Mouse (Mus musculus) midbrain, embryonic 11.5 days (tissue): ENCODE measurements around the gene Gm28035. TPM values are rescaled to one million over a fixed set of nuclear protein-coding genes. Genes with fewer than 3 reads are reported as not detected.

Experiments used
- ATAC-seq: fragments of 200-750 bp; cut with Nextera tagmentation; 2 replicates; pipeline ENCODE4 v1.8.0; 2017; ENCODE audit warnings: moderate TSS enrichment, moderate library complexity; ENCODE audit not compliant: low FRiP score
- DNase-seq: peaks from one replicate; pipeline ENCODE4 v3.0.0; 2015; ENCODE audit warnings: low spot score; ENCODE audit errors: missing footprints
- H3K27ac ChIP-seq: fragments of 300-500 bp; sonication (generic); 2 replicates; pipeline ENCODE4 v1.5.1; 2014; ENCODE audit warnings: low read depth, low read length
- H3K27me3 ChIP-seq: fragments of 300-500 bp; sonication (generic); 2 replicates; pipeline ENCODE4 v1.6.1; 2014; ENCODE audit warnings: mild to moderate bottlenecking, low read length, moderate library complexity, mixed read lengths; ENCODE audit not compliant: control insufficient read depth, insufficient read depth
- H3K36me3 ChIP-seq: fragments of 300-500 bp; sonication (generic); 2 replicates; pipeline ENCODE4 v1.6.1; 2014; ENCODE audit warnings: mild to moderate bottlenecking, low read length, moderate library complexity, mixed read lengths; ENCODE audit not compliant: control insufficient read depth, insufficient read depth
- H3K4me1 ChIP-seq: fragments of 300-500 bp; sonication (generic); 2 replicates; pipeline ENCODE4 v1.6.1; 2014; ENCODE audit warnings: low read length; ENCODE audit not compliant: control insufficient read depth, insufficient read depth
- H3K4me2 ChIP-seq: fragments of 300-500 bp; sonication (generic); 2 replicates; pipeline ENCODE4 v1.6.1; 2014; ENCODE audit warnings: mild to moderate bottlenecking, moderate library complexity
- H3K4me3 ChIP-seq: fragments of 300-500 bp; sonication (generic); 2 replicates; pipeline ENCODE4 v1.5.1; 2014; ENCODE audit warnings: low read depth, low read length
- H3K9ac ChIP-seq: fragments of 300-500 bp; sonication (generic); 2 replicates; pipeline ENCODE4 v1.6.1; 2014; ENCODE audit warnings: low read length
- H3K9me3 ChIP-seq: fragments of 300-500 bp; sonication (generic); 2 replicates; pipeline ENCODE4 v1.6.1; 2016; ENCODE audit warnings: low read length; ENCODE audit not compliant: control insufficient read depth
- WGBS: fragments of 180-500 bp; shearing (Covaris S2); extraction: QIAGEN DNeasy Blood & Tissue Kit; methylation state at CpG from one replicate; pipeline ENCODE4 v1.1.7; 2014; 5-methylcytosine and 5-hydroxymethylcytosine counted together
- polyA plus RNA-seq: library from polyadenylated mRNA; unstranded; fragments of >200 nt; fragmentation: Nextera tagmentation; extraction: Ambion mirVana; gene quantifications from 2 replicates; pipeline ENCODE4 v1.2.1, GENCODE M21; 2014

The Gm28035 gene
- polyA plus RNA-seq, 1 experiment from 2014 or later, result 0.05 TPM

- H3K4me2 ChIP-seq, result peak overlapping the region; percentile 67
- no peaks in the 10 kb centered on the region for H3K27me3 ChIP-seq
- 6% methylated on average over 18 of the region's 18 CpGs for WGBS
- peak overlapping the region; percentile 58 for H3K4me3 ChIP-seq
- peak overlapping the region; percentile 52; the same call in 1 of the 2 replicates for H3K27ac ChIP-seq
- peak overlapping the region; percentile 81 for H3K9ac ChIP-seq
- ATAC-seq, result peak; percentile 14
- DNase-seq, result peak; percentile 90
- H3K36me3 ChIP-seq, result peaks cover 9% of the 10 kb centered on the region; the same call in 1 of the 2 replicates
- peaks cover 15% of the 10 kb centered on the region for H3K4me1 ChIP-seq
- H3K9me3 ChIP-seq, result no peaks in the 10 kb centered on the region
These were observed 3.8 kb upstream of the Gm28035 start for GRCm38 (mm10) chr2:30236426-30237198.

- peak; percentile 97 for ATAC-seq
- WGBS, result under 1% methylated on average over 56 of the region's 67 CpGs
- H3K4me3 ChIP-seq, result peak within 1 kb of the TSS; percentile 58
These were observed 3.0 kb upstream of the Gm28035 start, which contains the start of gene Lrrc8a for GRCm38 (mm10) chr2:30237199-30237880. Gene Lrrc8a (plus strand): TSS chr2:30237715.

GRCm38 (mm10) chr2:30237881-30238280 lies 2.5 kb upstream of the Gm28035 start:
- no peaks in the 10 kb centered on the region for H3K27me3 ChIP-seq
- H3K4me1 ChIP-seq, result peaks cover 15% of the 10 kb centered on the region
- H3K9me3 ChIP-seq, result no peaks in the 10 kb centered on the region
- 2% methylated on average over 19 of the region's 42 CpGs for WGBS
- H3K9ac ChIP-seq, result peak overlapping the region; percentile 77
- DNase-seq (no peak), ATAC-seq (peak; percentile 92)
- peak overlapping the region; percentile 68 for H3K27ac ChIP-seq
- H3K4me2 ChIP-seq, result peak overlapping the region; percentile 72
- peaks cover 9% of the 10 kb centered on the region; the same call in 1 of the 2 replicates for H3K36me3 ChIP-seq
- peak overlapping the region; percentile 58 for H3K4me3 ChIP-seq

More at GRCm38 (mm10) chr2:30237199-30237880, 3.0 kb upstream of the Gm28035 start, which contains the start of gene Lrrc8a:
- peak; percentile 100 for DNase-seq
- Histone ChIP-seq H3K9me3 (no peaks in the 10 kb centered on the region), H3K4me1 (peaks cover 15% of the 10 kb centered on the region), H3K27ac (peak within 1 kb of the TSS; percentile 68), H3K9ac (peak within 1 kb of the TSS; percentile 81), H3K27me3 (no peaks in the 10 kb centered on the region), H3K36me3 (peaks cover 9% of the 10 kb centered on the region; the same call in 1 of the 2 replicates), H3K4me2 (peak within 1 kb of the TSS; percentile 72)

GRCm38 (mm10) chr2:30238906-30239465 lies 1.4 kb upstream of the Gm28035 start:
- H3K4me3 ChIP-seq, result peak overlapping the region; percentile 58
- peaks cover 12% of the 10 kb centered on the region; the same call in 1 of the 2 replicates for H3K36me3 ChIP-seq
- H3K27me3 ChIP-seq, result no peaks in the 10 kb centered on the region
- 85% methylated on average over 3 of the region's 3 CpGs for WGBS
- DNase-seq (no peak), ATAC-seq (no peak)
- H3K9ac ChIP-seq, result peak overlapping the region; percentile 77
- H3K4me2 ChIP-seq, result peak overlapping the region; percentile 72
- H3K27ac ChIP-seq, result no peak overlapping the region
- H3K9me3 ChIP-seq, result no peaks in the 10 kb centered on the region
- peaks cover 15% of the 10 kb centered on the region for H3K4me1 ChIP-seq

- DNase-seq (no peak), ATAC-seq (no peak)
- H3K4me2 ChIP-seq, result no peak overlapping the region
- 92% methylated on average over 4 of the region's 4 CpGs for WGBS
- H3K4me1 ChIP-seq, result peaks cover 15% of the 10 kb centered on the region
- no peak overlapping the region for H3K9ac ChIP-seq
- peaks cover 15% of the 10 kb centered on the region; the same call in 1 of the 2 replicates for H3K36me3 ChIP-seq
- no peaks in the 10 kb centered on the region for H3K9me3 ChIP-seq
- no peak overlapping the region for H3K4me3 ChIP-seq
- H3K27ac ChIP-seq, result no peak overlapping the region
- H3K27me3 ChIP-seq, result no peaks in the 10 kb centered on the region
These were observed 590 bp upstream of the Gm28035 start for GRCm38 (mm10) chr2:30239777-30240176.

GRCm38 (mm10) chr2:30242509-30242908 lies 2.1 kb downstream of the Gm28035 start:
- H3K4me1 ChIP-seq, result peaks cover 10% of the 10 kb centered on the region
- ATAC-seq (no peak), DNase-seq (peak; percentile 80)
- no peaks in the 10 kb centered on the region for H3K9me3 ChIP-seq
- H3K27ac ChIP-seq, result no peak overlapping the region
- no peak overlapping the region for H3K4me3 ChIP-seq
- H3K4me2 ChIP-seq, result no peak overlapping the region
- H3K9ac ChIP-seq, result no peak overlapping the region
- H3K27me3 ChIP-seq, result no peaks in the 10 kb centered on the region
- H3K36me3 ChIP-seq, result peaks cover 15% of the 10 kb centered on the region
- WGBS, result 64% methylated on average over 4 of the region's 4 CpGs

- no peak overlapping the region for H3K4me2 ChIP-seq
- no peak overlapping the region for H3K27ac ChIP-seq
- H3K4me3 ChIP-seq, result no peak overlapping the region
- no peaks in the 10 kb centered on the region for H3K27me3 ChIP-seq
- no peak for DNase-seq
- WGBS, result 92% methylated on average over 4 of the region's 4 CpGs
- ATAC-seq, result no peak
- peaks cover 15% of the 10 kb centered on the region for H3K36me3 ChIP-seq
- H3K9ac ChIP-seq, result no peak overlapping the region
- no peaks in the 10 kb centered on the region for H3K9me3 ChIP-seq
- H3K4me1 ChIP-seq, result peaks cover 9% of the 10 kb centered on the region
These were observed 3.0 kb downstream of the Gm28035 start for GRCm38 (mm10) chr2:30243391-30243790.

GRCm38 (mm10) chr2:30244595-30245178 lies 4.3 kb downstream of the Gm28035 start:
- Histone ChIP-seq H3K36me3 (peaks cover 15% of the 10 kb centered on the region), H3K4me1 (no peaks in the 10 kb centered on the region), H3K4me3 (no peak overlapping the region), H3K9me3 (no peaks in the 10 kb centered on the region), H3K4me2 (no peak overlapping the region), H3K27ac (no peak overlapping the region), H3K9ac (no peak overlapping the region), H3K27me3 (no peaks in the 10 kb centered on the region)
- ATAC-seq, result no peak
- 80% methylated on average over 7 of the region's 7 CpGs for WGBS
- DNase-seq, result no peak
